8 mouse cellular contexts compared by ENCODE assay signal in genomic region chr11:11974591-11975255, GRCm38 (mm10).
DNase-seq lines count a peak whose midpoint lies in the region; ATAC-seq and TF ChIP-seq lines count a peak whose summit lies in the region.

No protein-coding gene starts in this region.

- H3K36me3 ChIP-seq in testis, adult 2 months (ENCODE audit: control insufficient read depth, insufficient read depth, low read length), result no peaks in the 10 kb centered on the region
- 0 out of 2 replicates have a peak, but pooled peaks cover 3% of the 10 kb centered on the region for H3K36me3 ChIP-seq in forebrain, embryonic 16.5 days (ENCODE audit: control insufficient read depth, insufficient read depth)
- peaks cover 12% of the 10 kb centered on the region; the same call in 1 of the 2 replicates for H3K36me3 ChIP-seq in midbrain, embryonic 13.5 days

- H3K27me3 ChIP-seq in testis, adult 2 months (ENCODE audit: control insufficient read depth, insufficient read depth, low read length), result no peaks in the 10 kb centered on the region
- H3K27me3 ChIP-seq in forebrain, embryonic 16.5 days (replicated peaks; ENCODE audit: control insufficient read depth, insufficient read depth, low read length), result no peaks in the 10 kb centered on the region
- peaks cover 2% of the 10 kb centered on the region; the same call in 1 of the 2 replicates for H3K27me3 ChIP-seq in midbrain, embryonic 13.5 days

- H3K4me1 ChIP-seq in testis, adult 2 months (ENCODE audit: control insufficient read depth, insufficient read depth, low read length), result no peaks in the 10 kb centered on the region; the same call in 1 of the 2 replicates
- H3K4me1 ChIP-seq in forebrain, embryonic 16.5 days (replicated peaks; ENCODE audit: control insufficient read depth, insufficient read depth, low read length), result no peaks in the 10 kb centered on the region
- H3K4me1 ChIP-seq in midbrain, embryonic 13.5 days (replicated peaks), result 0 out of 2 replicates have a peak, but pooled peaks cover 4% of the 10 kb centered on the region

- no peak overlapping the region for H3K4me3 ChIP-seq in testis, adult 2 months (ENCODE audit: control insufficient read depth, low read depth, low read length)
- no peak overlapping the region for H3K4me3 ChIP-seq in forebrain, embryonic 16.5 days (replicated peaks; ENCODE audit: low read length)
- no peak overlapping the region for H3K4me3 ChIP-seq in midbrain, embryonic 13.5 days (replicated peaks)

- no peak for TF ChIP-seq POLR2A in testis, adult 2 months (IDR thresholded peaks at IDR 0.05; ENCODE audit: control insufficient read depth, low read depth, low read length)

- no peak overlapping the region for H3K9ac ChIP-seq in forebrain, embryonic 16.5 days (replicated peaks; ENCODE audit: low read depth, low read length)
- H3K9ac ChIP-seq in midbrain, embryonic 13.5 days (replicated peaks), result no peak overlapping the region

- WGBS in forebrain, embryonic 16.5 days, result 38% methylated on average over 10 of the region's 10 CpGs
- 43% methylated on average over 10 of the region's 10 CpGs for WGBS in midbrain, embryonic 13.5 days

- no peak overlapping the region for H3K27ac ChIP-seq in testis, adult 2 months (ENCODE audit: control insufficient read depth, insufficient read depth, low read depth, low read length)
- no peak overlapping the region for H3K27ac ChIP-seq in forebrain, embryonic 16.5 days (ENCODE audit: low read length)
- H3K27ac ChIP-seq in midbrain, embryonic 13.5 days, result no peak overlapping the region

- ATAC-seq in forebrain, embryonic 16.5 days, result peak; percentile 87
- ATAC-seq in midbrain, embryonic 13.5 days, result peak; percentile 85

- no peak overlapping the region for H3K4me2 ChIP-seq in forebrain, embryonic 16.5 days (ENCODE audit: low read length)
- no peak overlapping the region for H3K4me2 ChIP-seq in midbrain, embryonic 13.5 days (replicated peaks)

- H3K9me3 ChIP-seq in forebrain, embryonic 16.5 days (ENCODE audit: control insufficient read depth, low read length), result peaks cover 4% of the 10 kb centered on the region; the same call in 1 of the 2 replicates
- H3K9me3 ChIP-seq in midbrain, embryonic 13.5 days, result peaks cover 6% of the 10 kb centered on the region

- DNase-seq in adrenal gland, postnatal 14 days, result peak; percentile 42
- DNase-seq in adrenal gland, postnatal 4 days (ENCODE audit: low spot score in 2 of 2), result no peak
- no peak for DNase-seq in testis, postnatal 10 days (ENCODE audit: low spot score)
- DNase-seq in kidney, postnatal 10 days, result peak; percentile 45
- DNase-seq in thymus, postnatal 36 days, result peak; percentile 16 to 26

- peak; percentile 3; the same call in 1 of the 2 replicates for TF ChIP-seq CTCF in testis, adult 2 months (IDR thresholded peaks at IDR 0.05; ENCODE audit: control insufficient read depth, insufficient read depth, insufficient replicate concordance, low read depth, low read length)

Comparison
In these comparisons a context has a peak if more than half of its experiments do, and no peak if none do; other contexts are left out.
1. DNase-seq: peak in adrenal gland, postnatal 14 days (single experiment), kidney, postnatal 10 days (single experiment) and thymus, postnatal 36 days (2 of 2); none in adrenal gland, postnatal 4 days (0 of 2) and testis, postnatal 10 days (single experiment).